Mouse (Mus musculus) cerebellum, postnatal 25 days (tissue): ENCODE measurements around the gene Gsdme.
A peak's percentile ranks its signal among the peaks of the same experiment; 100 is the strongest.

Experiments used
- DNase-seq, 2 experiments: peaks; one replicate each; pipeline ENCODE4 v3.0.0; 2021; ENCODE audit warnings: mixed read lengths in 2 of 2

The Gsdme gene

GRCm38 (mm10) chr6:50263670-50264069 lies at the start of gene Gsdme:
Gene Gsdme (minus strand): TSS chr6:50263862.
- no peak for DNase-seq

GRCm38 (mm10) chr6:50312647-50313046 lies 49.0 kb upstream of the Gsdme start:
- peak; percentile 86 to 90 for DNase-seq

GRCm38 (mm10) chr6:50309019-50309418 lies 45.4 kb upstream of the Gsdme start:
- peak; percentile 26 to 54 for DNase-seq

- DNase-seq: no peak
These were observed 43.0 kb upstream of the Gsdme start for GRCm38 (mm10) chr6:50306625-50307024.

GRCm38 (mm10) chr6:50304949-50305491 lies 41.4 kb upstream of the Gsdme start:
- peak; percentile 84 to 89 for DNase-seq

GRCm38 (mm10) chr6:50301121-50301520 lies 37.5 kb upstream of the Gsdme start:
- DNase-seq: no peak

- DNase-seq: no peak
These were observed 37.0 kb upstream of the Gsdme start for GRCm38 (mm10) chr6:50300622-50301021.

GRCm38 (mm10) chr6:50299071-50299470 lies 35.4 kb upstream of the Gsdme start:
- no peak for DNase-seq

GRCm38 (mm10) chr6:50297671-50298070 lies 34.0 kb upstream of the Gsdme start:
- no peak for DNase-seq

GRCm38 (mm10) chr6:50295136-50295535 lies 31.5 kb upstream of the Gsdme start:
- DNase-seq: no peak

GRCm38 (mm10) chr6:50294128-50294527 lies 30.5 kb upstream of the Gsdme start:
- DNase-seq: peak; percentile 62 to 84

GRCm38 (mm10) chr6:50291650-50292049 lies 28.0 kb upstream of the Gsdme start:
- no peak for DNase-seq

GRCm38 (mm10) chr6:50286881-50287280 lies 23.2 kb upstream of the Gsdme start:
- no peak for DNase-seq

- DNase-seq: no peak
These were observed 16.0 kb upstream of the Gsdme start for GRCm38 (mm10) chr6:50279642-50280041.

- DNase-seq: no peak
These were observed 10.3 kb upstream of the Gsdme start for GRCm38 (mm10) chr6:50273947-50274346.

GRCm38 (mm10) chr6:50273416-50273815 lies 9.8 kb upstream of the Gsdme start:
- DNase-seq: no peak

- DNase-seq: no peak
These were observed 1.4 kb downstream of the Gsdme start for GRCm38 (mm10) chr6:50262310-50262709.

- no peak for DNase-seq
These were observed 1.8 kb downstream of the Gsdme start for GRCm38 (mm10) chr6:50261922-50262261.

GRCm38 (mm10) chr6:50261201-50261921 lies 2.3 kb downstream of the Gsdme start:
- DNase-seq: peak; percentile 90 to 94

- DNase-seq: peak in 1 of 2 experiments; percentile 11
These were observed 8.3 kb downstream of the Gsdme start for GRCm38 (mm10) chr6:50255356-50255755.

- peak in 1 of 2 experiments; percentile 44 for DNase-seq
These were observed 8.9 kb downstream of the Gsdme start for GRCm38 (mm10) chr6:50254723-50255184.

GRCm38 (mm10) chr6:50252690-50253089 lies 11.0 kb downstream of the Gsdme start:
- no peak for DNase-seq

- no peak for DNase-seq
These were observed 15.9 kb downstream of the Gsdme start for GRCm38 (mm10) chr6:50247791-50248190.

GRCm38 (mm10) chr6:50247356-50247755 lies 16.3 kb downstream of the Gsdme start:
- DNase-seq: no peak

GRCm38 (mm10) chr6:50244967-50245366 lies 18.7 kb downstream of the Gsdme start:
- DNase-seq: no peak
